Mouse (Mus musculus): Measurements from ENCODE around the gene Hlf.

DNA sequence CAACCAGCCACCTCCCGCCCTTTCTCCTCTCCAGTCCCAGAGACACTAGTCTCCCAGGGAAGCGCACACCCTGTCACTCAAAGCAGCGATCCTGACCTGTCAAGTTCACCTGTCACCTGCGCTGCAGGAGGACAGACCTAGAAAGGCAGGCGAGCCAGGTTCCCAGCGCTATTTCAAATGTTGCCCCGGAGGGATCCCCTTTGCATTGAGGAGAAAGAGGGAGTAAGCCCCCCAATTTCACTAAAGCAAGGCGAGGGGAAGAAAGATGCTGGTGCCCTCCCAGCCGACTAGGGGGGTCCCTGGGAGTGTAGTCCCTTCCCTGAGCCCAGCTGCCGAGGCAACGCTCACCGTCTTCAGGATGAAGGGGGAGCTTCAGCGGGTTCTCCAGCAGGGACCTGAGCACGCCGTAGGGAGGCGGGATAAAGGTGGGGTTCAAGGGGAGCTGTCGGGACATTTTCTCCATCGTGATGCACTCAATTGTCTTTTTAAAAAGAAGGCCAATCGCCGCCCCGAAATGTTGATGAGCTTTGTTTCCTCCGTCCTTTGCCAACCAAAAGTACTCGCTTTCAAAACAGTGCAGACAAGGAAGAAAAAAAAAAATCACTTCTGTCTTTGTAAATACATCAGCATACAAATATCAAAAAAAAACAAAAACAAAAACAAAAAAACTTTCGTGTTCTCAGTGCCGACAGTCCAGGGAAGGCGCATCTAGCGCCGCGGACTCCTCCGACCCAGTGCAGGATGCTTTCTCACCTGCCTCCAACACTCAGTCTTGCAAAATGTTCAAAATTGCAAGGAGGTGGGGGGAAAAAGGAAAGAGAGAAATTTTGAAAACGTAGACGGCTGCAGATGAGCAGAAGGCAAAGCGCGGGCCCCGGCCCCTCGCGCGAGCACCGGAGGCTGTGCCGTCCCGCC lies 536 bp downstream of the Hlf start:
- no peak for TF ChIP-seq CTCF (IDR thresholded peaks at IDR 0.05; ENCODE audit: control insufficient read depth, insufficient read depth, insufficient read length)
- no peak for TF ChIP-seq USF1 (IDR thresholded peaks at IDR 0.05; ENCODE audit: low read depth)
- no peak for TF ChIP-seq CEBPB (IDR thresholded peaks at IDR 0.05; ENCODE audit: low read depth)
- TF ChIP-seq MYOD1 (IDR thresholded peaks at IDR 0.05; ENCODE audit: control insufficient read depth, insufficient read length, low read depth) = no peak
- TF ChIP-seq MAX (IDR thresholded peaks at IDR 0.05) = no peak
- no peak for TF ChIP-seq MYOG (IDR thresholded peaks at IDR 0.05; ENCODE audit: control insufficient read depth, extremely low read depth, insufficient read length)
